Mouse (Mus musculus): ENCODE measurements around the gene Oosp2.

The Oosp2 gene

DNA sequence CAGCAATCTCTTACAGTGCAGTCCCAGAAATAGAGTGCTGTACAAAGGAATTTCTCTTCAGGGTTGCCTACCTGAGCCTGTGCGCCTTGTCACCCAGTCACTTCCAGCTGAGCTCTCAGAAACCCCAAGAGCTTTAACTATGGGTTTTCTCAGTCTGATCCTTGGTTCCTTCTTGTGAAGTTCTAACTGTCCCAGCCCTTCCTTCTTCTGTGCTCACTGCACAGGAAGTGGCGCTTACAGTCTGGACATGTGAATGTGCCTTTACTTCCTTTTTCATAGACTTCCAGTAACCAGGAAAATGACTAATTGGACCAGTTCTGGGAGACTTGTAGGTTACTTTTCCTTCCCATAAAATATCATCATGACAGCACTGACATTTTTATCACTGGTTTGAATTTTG is 55.8 kb downstream of the Oosp2 start, which contains the start of gene Ms4a6d:
Gene Ms4a6d, minus strand, starts transcription at position 247 of the 400 bp plus-strand sequence.
- no peak for DNase-seq (ENCODE audit: low read depth, low spot score)

DNA sequence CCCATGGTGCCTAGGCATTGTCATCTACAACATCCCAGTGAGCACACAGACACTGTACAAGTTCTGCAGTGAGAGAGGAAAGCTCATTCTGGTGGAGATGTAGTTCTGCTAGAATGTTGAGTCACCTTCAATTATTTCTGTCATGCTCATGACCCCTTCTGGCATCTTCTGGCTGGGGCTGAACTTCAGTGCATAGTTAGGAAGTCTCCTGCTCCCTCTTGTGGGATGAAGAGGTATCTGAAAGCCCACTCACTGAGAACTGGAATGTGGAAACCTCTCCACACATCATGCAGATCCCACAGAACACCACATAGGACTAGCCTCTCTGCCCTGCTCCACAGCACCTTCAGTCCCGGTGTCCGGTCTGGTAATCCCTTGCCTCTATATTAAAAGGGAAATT is 58.3 kb downstream of the Oosp2 start:
- peak; percentile 54 for DNase-seq (ENCODE audit: low read depth, low spot score)

DNA sequence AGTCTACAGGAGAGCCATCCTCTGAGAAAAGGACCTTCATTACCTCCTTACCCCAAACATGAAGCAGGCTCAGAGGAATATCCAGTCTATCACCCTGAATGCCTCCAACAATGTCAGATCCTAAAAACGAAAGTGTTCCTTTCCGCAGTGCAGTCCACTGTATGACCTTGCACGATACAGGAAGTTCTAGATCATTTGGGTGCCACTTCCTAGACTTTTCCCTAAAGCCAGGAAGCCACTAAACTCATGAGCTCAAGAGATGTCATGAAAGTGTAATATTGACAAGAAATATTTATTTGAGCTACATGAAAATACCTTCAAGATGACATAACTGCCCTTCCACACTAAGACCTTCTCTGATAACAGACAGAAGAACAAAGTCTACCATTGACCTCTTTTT is 59.0 kb downstream of the Oosp2 start:
- no peak for DNase-seq (ENCODE audit: low read depth, low spot score)
